Mouse (Mus musculus) megakaryocyte-erythroid progenitor cell, adult 5 weeks (primary cell): ENCODE measurements around the gene Ak4. TPM values are rescaled to one million over a fixed set of nuclear protein-coding genes. Genes with fewer than 3 reads are reported as not detected.

Source experiments
- polyA plus RNA-seq: library from polyadenylated mRNA; stranded (reverse); fragments of >175 nt; gene quantifications from 2 replicates; pipeline ENCODE4 v1.2.3, GENCODE M21; 2012

Gene Ak4
- 25.6 and 32.2 TPM in 2 replicates for polyA plus RNA-seq

GRCm38 (mm10) chr4:101419151-101419910 lies at the start of gene Ak4:
TSS of gene Ak4 (plus strand) at chr4:101419277.

GRCm38 (mm10) chr4:101496534-101497237 lies 77.6 kb downstream of the Ak4 start, which contains the start of gene Dnajc6:
TSS of gene Dnajc6 (plus strand) at chr4:101496648.

Other genes with a start within 250 kb of the Ak4 start
- 319 and 407 TPM in 2 replicates for gene Jak1, start 154.0 kb upstream of the Ak4 start, polyA plus RNA-seq
- 5.0 and 6.4 TPM in 2 replicates for gene Dnajc6, start 77.4 kb downstream of the Ak4 start, polyA plus RNA-seq
- gene Leprot, start 228.4 kb downstream of the Ak4 start, polyA plus RNA-seq = 5.8 and 6.1 TPM in 2 replicates